Mouse (Mus musculus): ENCODE measurements at regions not wholly inside any gene's neighbourhood (a gene's known extent, or its start where the extent isn't known, plus 50 kb on each side); places are given as distances from the start of the nearest gene placed in this dataset.

DNA sequence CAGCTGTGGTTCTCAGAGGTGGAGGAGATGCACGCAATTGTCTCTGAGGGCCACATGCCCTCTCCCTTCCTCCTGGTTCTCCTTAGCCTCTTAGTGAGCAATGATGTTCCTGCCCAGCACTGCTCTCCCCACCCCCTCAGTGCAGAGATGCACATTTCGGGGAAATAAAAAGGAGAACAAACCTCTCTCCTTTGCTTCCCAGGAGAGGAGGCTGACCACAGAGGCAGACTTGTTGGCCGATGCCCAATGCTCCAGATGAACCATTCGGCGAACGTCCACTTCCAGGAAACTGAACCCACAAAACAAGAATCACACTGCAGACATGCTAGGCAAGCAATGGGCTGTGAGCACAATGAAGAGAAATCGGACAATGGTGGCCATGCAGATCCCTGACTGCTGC, 169.8 kb upstream of the Irf2bp2 start:
- TF ChIP-seq CTCF (conservative IDR thresholded peaks at IDR 0.05; ENCODE audit: insufficient read depth, insufficient read length, low read depth, low read length): no peak
- no peak for TF ChIP-seq POLR2A (IDR thresholded peaks at IDR 0.05; ENCODE audit: low read depth, low read length)

Measured in kidney, adult 2 months (tissue).